Mouse (Mus musculus) fat pad, adult 2 months (tissue): ENCODE data around the gene Nr1h4.

Source experiments
- DNase-seq: peaks from one replicate; pipeline ENCODE4 v3.0.0-alpha.2; 2011; ENCODE audit warnings: low read depth, low spot score; ENCODE audit errors: extremely low read depth

The Nr1h4 gene

GRCm38 (mm10) chr10:89435920-89436319 lies 97.5 kb downstream of the Nr1h4 start:
- DNase-seq, result no peak

GRCm38 (mm10) chr10:89435413-89435812 lies 98.0 kb downstream of the Nr1h4 start:
- DNase-seq, result no peak

DNA sequence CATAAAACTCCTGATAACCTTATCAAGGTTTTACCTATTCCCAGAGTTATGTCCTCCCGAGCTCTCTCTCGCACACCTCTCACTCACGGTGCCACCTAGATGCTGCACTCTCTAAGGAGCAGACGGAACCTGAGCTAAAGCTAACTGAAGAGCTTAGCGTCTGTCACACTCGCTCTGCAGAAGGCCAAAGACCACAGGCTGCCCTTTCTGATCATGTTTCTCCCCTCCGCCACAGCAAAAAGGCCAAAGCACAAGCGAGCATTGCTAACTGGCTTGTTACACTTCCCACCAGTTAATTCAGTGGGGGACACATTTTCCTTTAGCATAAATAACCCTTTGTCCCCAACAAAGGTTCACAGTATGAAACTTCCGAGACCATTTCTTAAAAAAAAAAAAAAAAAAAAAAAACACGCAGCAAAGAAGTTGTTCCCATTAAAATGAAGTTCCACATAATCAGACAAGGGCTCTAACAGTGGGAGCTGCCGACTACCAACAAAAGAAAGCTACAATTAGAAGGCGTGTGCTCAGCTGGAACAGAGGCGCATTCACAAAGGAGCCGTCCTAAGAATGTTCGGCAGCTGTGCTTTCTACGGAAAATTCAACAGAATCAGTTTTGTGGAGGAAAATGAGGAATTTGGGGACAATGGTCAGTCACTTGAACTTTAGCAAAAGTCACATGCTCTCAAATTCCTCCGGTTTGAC lies 98.7 kb downstream of the Nr1h4 start:
- DNase-seq, result no peak

DNA sequence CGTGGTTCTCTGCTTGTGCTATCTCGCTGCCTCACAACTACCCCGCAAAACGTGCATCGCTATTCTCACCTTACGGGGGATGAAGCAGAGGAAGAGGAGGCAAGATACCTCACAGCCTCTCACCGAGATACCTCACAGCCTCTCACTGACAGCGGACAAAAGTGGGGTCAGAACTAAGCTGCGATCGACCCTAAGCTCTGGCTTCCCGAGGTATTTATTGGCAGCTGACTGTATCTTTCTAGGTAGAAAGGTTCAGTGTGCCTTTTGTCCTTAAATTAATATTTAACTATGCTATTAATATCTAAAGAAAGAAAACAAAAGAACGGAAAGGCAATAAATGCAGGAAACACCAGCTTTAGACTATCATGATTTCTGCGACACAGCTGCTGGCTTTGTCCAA lies 100.6 kb downstream of the Nr1h4 start:
- no peak for DNase-seq

GRCm38 (mm10) chr10:89430751-89431150 lies 102.6 kb downstream of the Nr1h4 start:
- DNase-seq, result no peak

- DNase-seq, result no peak
These were observed 108.5 kb downstream of the Nr1h4 start for GRCm38 (mm10) chr10:89424800-89425393.

- no peak for DNase-seq
These were observed 109.2 kb downstream of the Nr1h4 start for GRCm38 (mm10) chr10:89424217-89424616.

DNA sequence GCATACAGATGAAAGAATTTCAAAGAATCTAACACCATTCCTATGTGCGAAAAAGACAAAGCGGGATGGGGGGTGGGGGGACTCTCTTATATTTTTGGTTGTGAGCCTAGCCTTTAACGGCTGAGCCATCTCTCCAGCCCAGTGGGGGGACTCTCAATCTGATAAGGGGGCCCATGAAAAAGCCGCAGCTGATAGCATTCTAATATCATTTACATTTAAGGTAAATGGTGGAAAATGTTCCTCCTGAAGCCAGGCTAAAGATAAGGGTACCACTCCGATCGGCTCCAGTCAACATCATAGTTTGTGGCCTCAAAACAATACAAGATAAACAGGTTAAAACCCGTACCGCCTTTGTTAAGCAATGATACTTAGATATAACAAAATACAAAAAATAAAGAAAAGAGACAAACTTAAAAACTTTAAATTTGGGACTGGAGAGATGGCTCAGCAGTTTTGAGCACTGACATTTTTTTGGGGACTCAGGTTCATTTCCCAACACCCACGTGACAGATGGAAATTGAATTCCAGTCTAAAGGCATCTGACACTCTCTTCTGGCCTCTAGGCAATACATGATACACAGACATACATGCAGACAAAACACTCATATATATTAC lies 110.1 kb downstream of the Nr1h4 start:
- DNase-seq, result no peak

- DNase-seq, result no peak
These were observed 110.8 kb downstream of the Nr1h4 start for GRCm38 (mm10) chr10:89422504-89423158.

GRCm38 (mm10) chr10:89417966-89418365 lies 115.4 kb downstream of the Nr1h4 start:
- no peak for DNase-seq

DNA sequence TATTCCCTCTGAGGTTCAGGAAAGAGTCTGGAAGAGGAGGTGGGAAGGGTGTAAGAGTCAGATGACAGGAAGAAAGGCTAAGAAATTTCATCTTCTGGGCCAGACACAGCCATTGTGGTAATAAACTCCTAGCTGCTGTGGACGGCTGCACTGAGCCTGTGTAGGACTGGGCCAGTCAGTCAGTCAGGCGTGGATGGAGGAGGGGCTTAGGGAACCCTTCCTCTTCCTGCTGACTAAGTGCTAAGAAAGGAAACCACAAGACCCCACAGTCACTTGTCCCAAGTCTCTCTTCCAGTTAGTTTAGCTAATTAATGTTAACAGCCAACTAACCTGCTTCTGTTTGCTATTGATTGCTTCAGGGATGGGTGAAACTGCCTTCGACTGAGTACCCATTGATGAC lies 117.9 kb downstream of the Nr1h4 start:
- DNase-seq, result no peak

- no peak for DNase-seq
These were observed 125.8 kb downstream of the Nr1h4 start for GRCm38 (mm10) chr10:89407551-89407950.

GRCm38 (mm10) chr10:89406733-89407484 lies 126.5 kb downstream of the Nr1h4 start:
- DNase-seq, result no peak

GRCm38 (mm10) chr10:89404936-89405335 lies 128.4 kb downstream of the Nr1h4 start:
- DNase-seq, result no peak
